15 mouse cellular contexts compared by ENCODE assay signal in genomic region chr2:38074495-38074894, GRCm38 (mm10).
"Had no signal": no experiment of that assay in that cellular context is flagged by ENCODE, and none has a peak within 500 bp of the region (broad histone marks: within the 10 kb centered on the region; RNA-seq: fewer than 3 reads in every experiment).

No protein-coding gene starts in this region.

- ATAC-seq: intestine, embryonic 15.5 days; liver, embryonic 12.5 days had no signal

- DNase-seq: kidney, adult 2 months; kidney, postnatal 36 days; lung, embryonic 14.5 days; lung, postnatal 10 days; right cerebral cortex, adult 18-20 months had no signal

- H3K27ac ChIP-seq: intestine, embryonic 15.5 days; kidney, embryonic 15.5 days; layer of hippocampus, adult 2 months; limb, embryonic 15.5 days; liver, embryonic 12.5 days; macrophage; midbrain, embryonic 12.5 days; neural tube, embryonic 15.5 days; stomach, postnatal 0 days had no signal

- H3K9me3 ChIP-seq: intestine, embryonic 15.5 days; kidney, embryonic 15.5 days; limb, embryonic 15.5 days; liver, embryonic 12.5 days; megakaryocyte, embryonic 14.5 days; midbrain, embryonic 12.5 days; neural tube, embryonic 15.5 days had no signal

- H3K4me1 ChIP-seq: intestine, embryonic 15.5 days; kidney, embryonic 15.5 days; limb, embryonic 15.5 days; midbrain, embryonic 12.5 days; neural tube, embryonic 15.5 days had no signal

- H3K9ac ChIP-seq: intestine, embryonic 15.5 days; kidney, embryonic 15.5 days; limb, embryonic 15.5 days; liver, embryonic 12.5 days; lung, embryonic 14.5 days; midbrain, embryonic 12.5 days; neural tube, embryonic 15.5 days had no signal

- H3K4me3 ChIP-seq: intestine, embryonic 15.5 days; kidney, embryonic 15.5 days; layer of hippocampus, adult 2 months; limb, embryonic 15.5 days; liver, embryonic 12.5 days; megakaryocyte, embryonic 14.5 days; midbrain, embryonic 12.5 days; neural tube, embryonic 15.5 days had no signal

- H3K4me2 ChIP-seq: intestine, embryonic 15.5 days; kidney, embryonic 15.5 days; limb, embryonic 15.5 days; liver, embryonic 12.5 days; lung, embryonic 14.5 days; midbrain, embryonic 12.5 days; neural tube, embryonic 15.5 days had no signal

- H3K27me3 ChIP-seq: intestine, embryonic 15.5 days; limb, embryonic 15.5 days; liver, embryonic 12.5 days; megakaryocyte, embryonic 14.5 days; midbrain, embryonic 12.5 days; neural tube, embryonic 15.5 days had no signal

- H3K36me3 ChIP-seq: intestine, embryonic 15.5 days; kidney, embryonic 15.5 days; limb, embryonic 15.5 days; liver, embryonic 12.5 days; midbrain, embryonic 12.5 days; neural tube, embryonic 15.5 days had no signal
